Mouse (Mus musculus) adrenal gland, adult 8-10 months (tissue): ENCODE results near the gene Tcp10b. TPM values are rescaled to one million over a fixed set of nuclear protein-coding genes. Genes with fewer than 3 reads are reported as not detected.
"Not testable (repeated sequence)": the region's sequence is repeated elsewhere in the genome, so short reads cannot be mapped to it uniquely, and the experiment has no call there.

ENCODE experiments used
- DNase-seq: peaks from one replicate; pipeline ENCODE4 v3.0.0; 2022
- total RNA-seq, 4 experiments: library from RNA; stranded (reverse); gene quantifications; 2 replicates each; pipeline ENCODE4 v1.2.4; 2022

Gene Tcp10b
- total RNA-seq, result 1 to 10 TPM in 2 of 4 experiments, under 1 TPM in 2; 0.61 to 2.7 (median 1.1) TPM

DNA sequence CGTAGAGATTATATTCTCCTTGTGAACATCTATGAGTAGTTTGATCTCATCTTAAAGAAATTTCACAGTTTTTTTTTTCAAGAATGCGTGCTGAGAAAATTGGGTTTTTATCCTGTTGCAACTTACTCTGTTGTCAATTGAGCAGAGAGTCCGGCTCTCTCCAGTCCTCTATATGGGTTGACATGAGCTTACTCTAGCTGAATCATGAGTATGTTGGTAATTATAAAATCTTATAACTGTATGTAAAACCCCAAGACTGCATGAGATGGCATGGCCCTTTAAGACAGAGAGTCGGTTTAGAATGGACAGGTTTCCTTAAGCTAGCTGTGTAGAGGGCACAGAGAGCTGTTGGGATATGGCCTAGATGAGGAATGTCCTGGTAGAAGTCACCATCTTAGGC, at the start of gene Tcp10b:
Gene Tcp10b (plus strand): TSS at position 301 of the 400 bp plus-strand sequence.
- not testable (repeated sequence) for DNase-seq

DNA sequence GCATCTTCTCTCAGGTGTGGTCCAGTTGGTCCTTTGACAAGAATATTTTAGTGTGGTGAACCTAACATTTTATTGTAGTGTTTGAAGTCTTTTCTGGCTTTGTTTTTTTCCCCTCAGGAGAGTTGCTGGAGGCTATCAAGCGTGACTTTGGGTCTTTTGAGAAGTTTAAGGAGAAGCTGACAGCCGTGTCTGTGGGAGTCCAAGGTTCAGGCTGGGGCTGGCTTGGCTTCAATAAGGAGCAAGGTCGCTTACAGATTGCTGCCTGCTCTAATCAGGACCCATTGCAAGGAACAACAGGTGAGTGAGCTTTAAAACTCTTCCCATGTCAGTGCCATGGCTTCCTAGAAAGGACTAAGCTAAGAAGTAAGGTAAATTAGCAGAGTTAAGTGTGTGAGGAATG, 47.6 kb upstream of the Tcp10b start:
- DNase-seq, result no peak

DNA sequence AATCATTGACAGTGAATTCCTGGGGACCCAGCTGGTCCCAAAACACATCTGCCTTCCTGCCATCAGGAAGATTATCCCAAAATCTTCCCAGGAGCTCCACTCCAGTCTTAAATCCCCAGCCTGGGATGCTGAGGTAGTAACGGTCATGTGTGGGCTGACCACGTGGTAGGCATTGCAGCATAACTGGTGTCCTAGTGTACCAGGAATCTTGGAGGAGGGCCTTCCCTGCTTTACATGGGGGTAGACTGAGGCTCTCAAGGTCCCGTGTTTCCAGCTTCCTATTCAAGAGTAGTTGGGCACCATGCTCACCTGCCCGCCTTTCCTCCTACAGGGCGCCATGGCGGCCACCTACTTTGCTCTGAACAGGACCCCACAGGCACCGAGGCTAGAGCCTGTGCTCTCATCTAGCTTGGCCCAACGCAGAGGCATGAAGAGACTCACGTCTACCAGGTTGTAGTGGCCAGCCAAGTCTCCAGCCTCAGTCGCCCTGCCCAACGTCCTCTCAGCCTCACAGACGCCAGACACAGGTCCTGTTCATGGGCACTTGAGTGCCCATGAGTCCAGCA, 24.2 kb upstream of the Tcp10b start:
- not testable (repeated sequence) for DNase-seq

DNA sequence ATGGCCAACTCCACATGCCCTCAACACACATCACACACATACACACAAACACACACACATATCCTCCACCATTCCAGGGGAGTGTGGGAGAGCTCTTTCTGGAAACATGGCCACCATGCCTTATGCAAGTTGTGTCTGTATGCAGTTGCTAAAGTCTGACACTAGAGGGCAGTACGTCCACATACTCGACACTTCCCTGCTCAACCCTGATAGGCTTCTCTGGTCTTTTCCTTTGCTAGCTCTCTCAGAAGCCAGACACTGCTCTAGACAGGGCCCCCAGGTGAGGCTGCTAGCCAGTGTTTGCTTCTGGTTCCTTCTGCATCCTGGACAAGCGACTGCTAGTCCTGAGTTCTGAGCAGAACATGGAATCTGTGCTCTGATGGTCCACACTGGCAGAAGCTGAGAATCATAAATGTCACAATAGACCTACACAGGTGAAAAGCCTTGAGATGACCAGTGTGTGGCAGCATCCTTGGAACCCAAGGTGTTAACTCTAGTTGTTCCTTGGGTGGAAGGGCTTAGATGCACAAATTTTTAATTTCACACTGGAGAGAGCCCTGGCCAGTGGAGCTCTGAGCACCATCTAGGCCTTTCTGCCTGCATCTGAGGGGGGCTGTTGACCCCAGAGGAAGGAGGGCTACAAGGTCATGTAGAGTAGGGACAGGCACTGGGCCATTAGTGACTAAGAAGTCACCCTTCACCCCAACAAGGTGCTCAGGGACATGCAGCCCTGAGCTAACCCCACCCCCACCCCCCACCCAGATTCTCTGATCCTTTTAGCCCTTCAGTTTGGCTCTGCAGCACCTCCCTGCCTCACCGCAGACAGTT, 16.8 kb upstream of the Tcp10b start:
- DNase-seq, result peak; percentile 23

DNA sequence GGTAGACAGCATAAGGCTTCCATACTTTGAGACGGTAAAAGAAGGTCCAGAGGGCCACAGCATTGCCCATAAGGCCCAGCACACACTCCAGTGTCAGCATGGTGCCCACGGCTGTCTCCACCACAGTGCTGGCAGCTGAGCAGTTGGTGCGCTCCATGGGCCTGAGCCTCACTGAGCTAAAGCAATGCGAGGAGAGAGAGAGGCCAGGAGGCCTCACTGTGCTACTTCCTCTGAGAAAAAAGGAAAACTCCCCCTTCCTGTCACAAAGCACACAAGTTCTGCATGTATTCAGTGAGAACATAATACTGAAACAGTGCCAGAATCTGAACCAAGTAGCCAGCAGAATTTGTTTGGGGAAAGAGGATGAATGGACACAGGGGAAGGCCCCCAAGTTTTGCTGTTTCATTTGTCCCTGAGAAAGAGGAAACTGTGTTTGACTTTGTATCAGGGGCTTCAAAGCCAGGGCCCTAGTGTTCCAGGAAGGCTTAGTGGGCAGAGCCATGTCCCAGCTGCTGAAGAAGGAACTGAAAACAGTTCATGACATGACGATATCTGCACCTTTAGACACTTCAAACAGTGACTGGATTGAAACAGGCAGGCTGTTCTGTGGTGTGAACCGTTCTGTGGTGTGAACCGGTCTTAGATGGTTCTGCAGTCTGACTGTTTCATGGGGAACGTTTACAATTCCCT, 8.6 kb upstream of the Tcp10b start, which contains the start of gene Gpr31b:
Gene Gpr31b (minus strand): TSS at position 173 of the 690 bp plus-strand sequence.
- not testable (repeated sequence) for DNase-seq

DNA sequence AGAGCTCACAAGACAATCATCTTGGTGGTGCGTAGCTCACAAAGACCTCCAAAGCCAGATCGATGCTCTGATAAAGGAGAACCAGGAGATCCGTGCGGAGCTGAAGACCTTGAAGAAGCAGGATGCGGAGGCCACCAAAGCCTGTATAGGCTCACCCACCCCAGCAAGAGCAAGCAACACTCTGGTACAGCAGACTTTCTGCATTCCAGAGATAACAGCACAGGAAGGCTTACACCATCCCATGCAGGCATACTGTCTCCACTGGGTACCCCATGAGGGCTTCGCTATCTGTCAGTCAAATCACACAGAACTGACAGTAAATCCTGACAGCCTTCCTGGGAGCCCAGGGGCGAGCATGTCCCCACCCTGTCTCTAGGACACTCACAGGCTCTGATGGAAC, 2.0 kb downstream of the Tcp10b start:
- not testable (repeated sequence) for DNase-seq

DNA sequence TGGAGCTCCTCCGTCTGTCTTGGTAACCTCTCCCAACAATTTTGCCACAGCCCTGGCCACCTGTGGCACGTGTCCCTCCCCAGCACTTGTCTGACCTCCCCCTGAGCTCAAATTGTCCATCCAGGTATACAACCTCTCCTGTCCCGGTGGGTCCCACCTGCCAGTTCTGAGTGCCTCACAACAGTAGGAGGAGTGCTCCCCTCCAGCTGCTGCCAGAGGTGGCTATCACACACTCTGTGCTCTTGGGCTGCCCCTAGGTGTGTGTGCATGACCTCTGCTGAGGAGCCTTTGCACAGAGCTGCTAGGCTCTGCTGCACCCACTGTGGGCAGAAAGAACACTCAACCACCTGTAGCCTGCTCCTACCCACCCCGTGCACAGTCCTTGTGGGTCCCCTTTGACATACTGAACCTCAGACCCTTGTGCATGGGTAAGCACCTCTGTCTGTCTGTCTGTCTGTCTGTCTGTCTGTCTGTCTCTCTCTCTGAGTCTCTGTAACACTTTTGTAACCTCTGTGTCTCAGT, 7.0 kb downstream of the Tcp10b start:
- not testable (repeated sequence) for DNase-seq

DNA sequence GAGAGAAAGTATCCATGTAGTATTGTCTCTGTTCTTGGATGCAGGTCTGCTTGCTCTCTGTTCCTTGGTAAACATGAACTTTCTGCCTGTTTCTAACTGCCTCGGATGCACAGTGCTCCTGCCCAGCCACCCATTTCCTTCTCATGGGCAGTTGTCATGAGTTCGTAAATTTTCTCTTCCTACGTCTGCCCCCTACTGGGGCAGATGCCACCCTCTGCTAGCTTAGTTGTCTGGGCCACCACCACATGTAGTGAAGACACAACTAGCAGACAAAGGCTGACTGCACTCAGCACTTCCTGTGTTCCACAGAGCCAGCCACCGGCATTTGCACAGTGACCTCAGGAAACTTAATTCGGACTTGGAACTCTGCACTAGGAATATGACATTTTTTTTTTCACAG, 8.3 kb downstream of the Tcp10b start:
- not testable (repeated sequence) for DNase-seq

DNA sequence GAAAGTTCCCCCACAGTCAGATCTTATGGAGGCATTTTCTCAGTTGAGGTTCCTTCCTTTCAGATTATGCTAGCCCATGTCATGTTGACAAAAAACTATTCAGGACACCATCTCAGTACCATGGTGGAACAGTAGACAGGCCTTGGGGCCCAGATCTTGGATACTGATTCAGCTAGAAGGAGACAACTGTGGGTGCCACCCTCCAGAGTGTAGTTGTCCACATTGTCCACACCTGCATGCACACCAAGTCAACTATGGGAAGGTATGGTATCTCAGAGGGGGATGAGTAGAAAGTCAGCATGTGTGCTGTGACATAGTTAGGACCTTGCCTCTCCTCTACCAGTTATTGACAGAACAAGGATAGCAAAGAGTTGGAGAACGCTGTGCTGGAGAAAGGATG, 30.6 kb downstream of the Tcp10b start:
- not testable (repeated sequence) for DNase-seq

DNA sequence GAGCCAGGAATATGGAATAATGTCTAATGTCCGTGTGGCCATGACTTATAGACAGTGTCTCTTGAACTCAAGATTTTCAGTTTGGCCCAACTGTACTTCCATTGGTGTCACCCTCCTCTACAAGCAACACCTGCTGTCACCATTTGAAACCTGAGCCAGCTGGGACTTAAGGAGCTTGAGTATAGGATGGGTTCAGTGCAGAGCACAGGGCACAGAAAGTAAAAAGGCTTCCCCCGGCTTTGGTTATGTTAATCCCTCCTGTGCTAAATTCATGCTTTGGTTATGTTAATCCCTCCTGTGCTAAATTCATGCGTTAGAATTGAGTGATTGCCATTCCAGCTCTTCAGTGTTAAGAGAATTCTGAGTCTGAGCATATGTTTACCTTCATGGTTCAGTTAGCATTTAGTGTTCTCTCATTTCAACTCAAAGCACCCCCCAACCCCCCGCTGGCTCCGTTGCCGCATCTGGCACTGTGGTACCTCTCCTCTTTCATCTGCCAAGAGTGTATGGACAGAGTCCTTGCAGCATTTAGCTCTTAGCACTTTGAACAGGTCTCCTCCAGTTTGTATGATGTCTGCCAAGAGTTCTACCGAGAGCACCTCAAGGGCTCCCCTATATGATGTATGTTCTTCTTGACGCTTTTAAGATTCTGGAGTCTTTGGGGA, 31.3 kb downstream of the Tcp10b start:
- not testable (repeated sequence) for DNase-seq

DNA sequence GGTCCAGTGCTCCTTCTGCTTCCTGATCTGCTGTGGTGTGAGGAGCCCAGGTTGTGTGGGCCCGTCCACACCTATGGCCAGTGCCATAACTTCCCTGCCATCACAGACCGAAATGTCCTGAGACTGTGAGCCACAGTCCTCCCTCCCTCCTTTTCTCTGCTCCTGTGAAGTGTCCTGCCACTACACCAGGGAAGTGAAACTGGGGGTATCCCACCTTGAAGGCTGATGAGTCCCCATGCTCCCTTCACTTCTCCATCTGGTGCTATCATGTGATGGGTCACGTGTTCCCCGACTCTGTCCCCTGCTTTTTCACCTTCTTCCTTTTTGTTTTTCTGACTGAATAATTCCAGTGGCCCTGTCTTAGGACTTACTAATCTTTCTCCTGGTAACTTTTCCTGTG, 32.1 kb downstream of the Tcp10b start:
- DNase-seq, result not testable (repeated sequence)

DNA sequence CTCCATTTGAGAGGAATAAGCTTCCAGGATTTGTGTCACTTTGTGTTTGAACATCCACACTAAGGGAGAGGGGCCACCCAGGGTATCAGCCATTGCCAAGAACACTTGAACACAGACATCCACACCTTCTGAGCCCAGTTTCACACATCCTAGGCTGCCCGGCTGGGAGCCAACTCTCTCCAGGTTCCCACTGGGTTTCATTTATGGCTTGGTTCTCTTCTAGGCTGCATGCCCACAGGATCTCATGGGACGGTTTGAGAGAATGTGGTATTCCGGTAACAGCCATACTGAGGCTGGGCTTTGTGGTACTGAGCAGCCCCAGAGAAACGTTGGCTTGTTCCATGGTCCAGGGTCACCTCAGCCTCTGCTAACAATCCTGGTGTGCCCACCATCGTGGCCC, 45.7 kb downstream of the Tcp10b start:
- not testable (repeated sequence) for DNase-seq

DNA sequence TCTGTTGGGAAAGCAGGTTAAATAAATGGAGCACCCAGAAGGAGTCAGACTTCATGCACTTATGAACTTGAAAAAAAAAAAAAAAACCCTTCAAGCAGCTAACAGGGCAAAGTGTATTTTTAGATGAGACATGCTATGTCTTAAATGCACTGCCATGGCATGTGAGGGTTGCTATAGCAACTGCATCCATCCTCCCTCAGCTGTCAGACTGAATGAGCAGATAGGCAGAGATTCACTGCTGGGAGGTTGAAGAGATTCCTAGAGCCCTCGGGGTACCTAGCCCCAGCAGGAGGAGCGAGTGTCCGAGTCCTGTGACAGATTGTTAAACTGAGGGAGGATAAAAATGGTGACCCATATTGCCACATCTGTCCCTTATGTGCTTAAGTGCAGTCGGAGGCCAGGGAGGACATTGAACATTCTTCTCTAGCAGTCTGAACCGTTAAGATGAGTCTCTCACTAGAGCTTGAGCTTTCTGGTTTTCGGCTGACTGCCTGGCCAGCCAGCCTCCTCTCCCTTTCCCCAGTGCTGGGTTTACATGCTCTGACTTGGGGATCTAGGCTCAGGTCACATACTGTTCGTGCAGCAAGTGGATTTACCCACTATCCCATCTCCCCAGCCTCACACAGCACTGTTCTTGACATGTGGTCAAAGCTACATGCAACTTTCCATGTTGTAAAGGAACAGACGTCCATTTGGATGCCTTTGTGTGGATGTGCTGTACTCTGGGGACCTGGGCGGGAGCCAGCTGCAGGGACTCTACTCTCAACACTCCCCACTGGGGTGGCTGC, 51.8 kb downstream of the Tcp10b start:
- not testable (repeated sequence) for DNase-seq

DNA sequence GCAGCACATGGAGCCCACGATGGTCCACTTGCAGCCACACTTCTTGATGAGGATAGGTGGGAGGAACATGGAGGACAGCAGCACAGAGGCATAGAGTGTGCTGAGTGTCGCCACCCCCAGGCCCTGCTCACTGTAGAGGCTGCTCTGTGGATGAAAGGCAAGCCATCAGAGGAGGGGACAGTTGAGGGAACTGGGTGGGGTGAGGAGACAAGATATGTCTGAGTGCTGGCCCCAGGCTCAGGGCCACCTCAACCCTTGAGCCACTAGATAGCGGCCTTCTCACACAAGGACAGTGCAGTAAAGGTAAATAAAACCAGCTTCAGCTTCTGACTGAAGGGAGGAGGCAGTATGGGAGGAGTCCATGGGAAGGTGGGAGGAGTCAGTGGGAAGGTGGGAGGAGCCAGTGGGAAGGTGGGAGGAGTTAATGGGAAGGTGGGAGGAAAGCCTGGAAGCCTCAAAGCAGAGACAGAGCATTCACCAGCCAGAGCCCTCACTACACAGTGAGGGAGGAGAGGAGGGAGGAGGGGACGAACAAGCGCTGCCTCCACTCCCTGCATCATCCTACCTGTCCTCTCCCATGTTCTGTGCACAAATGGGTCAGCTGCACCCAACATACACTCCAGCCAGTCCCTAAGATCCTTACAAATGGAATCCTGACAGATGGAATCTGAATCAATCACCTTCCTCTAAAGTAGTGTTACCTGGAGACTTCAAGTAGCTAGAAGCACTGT, 62.6 kb downstream of the Tcp10b start:
- not testable (repeated sequence) for DNase-seq

DNA sequence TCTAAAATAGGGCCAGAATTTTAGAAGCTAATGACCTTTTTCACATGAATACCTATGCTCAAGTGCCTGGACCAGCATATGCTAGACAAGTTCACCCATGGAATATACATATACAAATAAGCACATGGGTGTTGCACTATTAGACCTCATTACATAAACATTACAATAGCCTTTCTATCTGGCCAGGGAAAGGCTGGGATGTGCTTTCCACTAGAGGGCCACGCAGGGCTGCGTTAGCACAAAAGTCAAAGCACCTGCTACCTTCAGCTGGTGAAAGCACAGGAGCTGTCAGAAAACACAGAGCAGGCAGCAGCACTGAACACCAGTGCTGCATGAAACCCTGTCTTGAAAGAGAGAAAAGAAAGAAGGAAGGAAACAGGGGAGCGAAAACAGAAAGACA, 63.3 kb downstream of the Tcp10b start:
- not testable (repeated sequence) for DNase-seq

DNA sequence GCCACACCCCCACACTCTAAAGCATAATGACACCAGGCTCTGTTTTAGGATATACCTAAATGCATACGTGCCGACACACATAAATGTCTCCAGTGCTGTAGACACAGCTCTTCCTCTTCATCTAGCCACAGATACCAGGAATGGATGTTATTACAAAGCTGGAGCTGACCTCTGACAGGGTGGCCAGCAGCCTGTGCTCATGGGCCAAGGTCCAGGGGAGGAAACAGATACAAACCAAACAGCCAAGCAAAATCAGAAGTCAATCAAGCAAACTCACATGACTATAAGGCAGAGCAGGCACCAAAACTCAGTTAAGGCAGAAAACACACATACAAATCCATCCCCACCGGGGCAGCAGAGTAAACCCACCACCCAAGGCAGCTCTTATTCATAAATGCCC, 68.4 kb downstream of the Tcp10b start:
- DNase-seq, result not testable (repeated sequence)

DNA sequence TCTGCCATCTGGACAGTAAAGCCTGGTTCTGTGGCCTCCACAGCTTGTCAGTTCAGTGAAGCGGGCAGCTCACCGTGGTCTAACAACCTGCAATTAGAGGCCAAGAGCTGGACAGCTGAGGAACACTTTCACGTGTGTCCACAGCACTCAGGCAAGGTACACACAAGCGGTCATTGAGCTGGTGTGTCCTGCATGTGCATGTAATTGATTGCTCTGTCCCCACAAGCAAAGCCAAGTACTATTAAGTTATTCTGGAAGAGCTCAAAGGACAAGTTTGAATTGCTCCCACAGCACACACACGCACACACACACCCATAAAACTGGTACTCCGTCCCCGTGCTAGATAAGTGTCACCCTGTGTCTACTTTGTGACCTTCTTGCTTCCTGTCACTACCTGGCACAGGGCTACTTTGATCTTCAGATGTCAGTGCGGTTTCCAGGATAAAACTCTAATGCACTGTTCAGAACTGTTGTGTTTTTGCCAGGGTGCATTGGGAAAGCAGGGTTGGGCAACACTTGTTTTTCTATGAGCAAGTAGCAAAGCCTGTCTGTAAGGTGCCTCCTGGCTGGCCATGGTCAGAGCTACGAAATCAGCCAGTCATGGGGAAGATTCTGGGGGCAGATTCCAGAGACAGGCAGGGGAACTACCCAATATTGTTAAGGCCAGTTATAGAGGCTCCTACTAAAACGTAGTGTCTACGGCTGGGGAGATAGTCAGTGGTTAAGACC, 69.0 kb downstream of the Tcp10b start:
- DNase-seq, result not testable (repeated sequence)

DNA sequence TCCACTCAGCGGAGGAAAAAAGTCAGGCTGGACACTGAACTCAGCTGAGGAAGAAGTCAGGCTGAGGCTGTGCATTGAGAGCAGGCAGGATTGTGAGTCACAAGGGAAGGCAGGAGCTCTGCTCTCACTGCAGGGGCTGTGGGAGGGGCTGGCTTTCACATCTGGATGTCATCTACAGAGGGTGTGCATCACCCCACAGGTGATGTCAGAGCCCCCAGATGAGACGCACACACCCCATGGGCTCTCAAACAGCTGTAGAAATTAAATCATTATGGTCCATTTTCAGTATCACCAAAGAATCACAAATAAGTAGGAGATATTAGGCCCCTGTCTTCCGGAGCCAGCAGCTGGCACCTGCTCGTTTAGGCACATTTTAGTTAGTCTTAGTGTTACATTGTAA, 70.8 kb downstream of the Tcp10b start, which contains the start of gene Unc93a:
Gene Unc93a (minus strand): TSS at position 101 of the 400 bp plus-strand sequence.
- DNase-seq, result not testable (repeated sequence)
